Mouse (Mus musculus): ENCODE data around the gene Csf3.
"Not testable (repeated sequence)": the region's sequence is repeated elsewhere in the genome, so short reads cannot be mapped to it uniquely, and the experiment has no call there.

Gene Csf3

GRCm38 (mm10) chr11:98696454-98697216 lies 4.4 kb upstream of the Csf3 start:
- DNase-seq (ENCODE audit: low spot score in 2 of 2), result no peak

GRCm38 (mm10) chr11:98697225-98697624 lies 3.8 kb upstream of the Csf3 start:
- DNase-seq (ENCODE audit: low spot score in 2 of 2), result no peak

- DNase-seq (ENCODE audit: low spot score in 2 of 2), result no peak
Measured at GRCm38 (mm10) chr11:98698849-98699640, 2.0 kb upstream of the Csf3 start.

GRCm38 (mm10) chr11:98699911-98700310 lies 1.2 kb upstream of the Csf3 start:
- DNase-seq (ENCODE audit: low spot score in 2 of 2), result peak; percentile 68 to 79

- DNase-seq (ENCODE audit: low spot score in 2 of 2), result no peak
Measured at GRCm38 (mm10) chr11:98702323-98702722, 1.3 kb downstream of the Csf3 start.

- DNase-seq (ENCODE audit: low spot score in 2 of 2), result no peak
Measured at GRCm38 (mm10) chr11:98705021-98705420, 4.0 kb downstream of the Csf3 start.

- no peak for DNase-seq (ENCODE audit: low spot score in 2 of 2)
Measured at GRCm38 (mm10) chr11:98707401-98708281, 6.6 kb downstream of the Csf3 start.

- DNase-seq (ENCODE audit: low spot score in 2 of 2), result no peak
Measured at GRCm38 (mm10) chr11:98708282-98708956, 7.4 kb downstream of the Csf3 start.

- no peak for DNase-seq (ENCODE audit: low spot score in 2 of 2)
Measured at GRCm38 (mm10) chr11:98709001-98709741, 8.1 kb downstream of the Csf3 start.

GRCm38 (mm10) chr11:98710416-98711045 lies 9.5 kb downstream of the Csf3 start:
- peak; percentile 69 to 70 for DNase-seq (ENCODE audit: low spot score in 2 of 2)

- DNase-seq (ENCODE audit: low spot score in 2 of 2), result no peak
Measured at GRCm38 (mm10) chr11:98711046-98711434, 10.0 kb downstream of the Csf3 start.

GRCm38 (mm10) chr11:98712009-98712408 lies 10.9 kb downstream of the Csf3 start:
- DNase-seq (ENCODE audit: low spot score in 2 of 2), result not testable (repeated sequence)

GRCm38 (mm10) chr11:98713703-98714102 lies 12.6 kb downstream of the Csf3 start:
- DNase-seq (ENCODE audit: low spot score in 2 of 2), result no peak

- no peak for DNase-seq (ENCODE audit: low spot score in 2 of 2)
Measured at GRCm38 (mm10) chr11:98715946-98716345, 14.9 kb downstream of the Csf3 start.

GRCm38 (mm10) chr11:98717904-98718303 lies 16.8 kb downstream of the Csf3 start:
- peak; percentile 57 to 81 for DNase-seq (ENCODE audit: low spot score in 2 of 2)

GRCm38 (mm10) chr11:98720756-98721155 lies 19.7 kb downstream of the Csf3 start:
- no peak for DNase-seq (ENCODE audit: low spot score in 2 of 2)

GRCm38 (mm10) chr11:98721458-98722226 lies 20.6 kb downstream of the Csf3 start:
- no peak for DNase-seq (ENCODE audit: low spot score in 2 of 2)

- DNase-seq (ENCODE audit: low spot score in 2 of 2), result no peak
Measured at GRCm38 (mm10) chr11:98723098-98723497, 22.0 kb downstream of the Csf3 start.

GRCm38 (mm10) chr11:98725926-98726506 lies 25.0 kb downstream of the Csf3 start:
- no peak for DNase-seq (ENCODE audit: low spot score in 2 of 2)

Data from frontal cortex, postnatal 25 days (tissue).